Mouse (Mus musculus) lung, postnatal 0 days (tissue): ENCODE data around the gene Myoz1. TPM values are rescaled to one million over a fixed set of nuclear protein-coding genes. Genes with fewer than 3 reads are reported as not detected.
A peak's percentile ranks its signal among the peaks of the same experiment; 100 is the strongest.
"Not testable (repeated sequence)": the region's sequence is repeated elsewhere in the genome, so short reads cannot be mapped to it uniquely, and the experiment has no call there.

Experiments
- ATAC-seq: fragments of 200-750 bp; cut with Nextera tagmentation; 2 replicates; pipeline ENCODE4 v1.8.0; 2017; ENCODE audit warnings: moderate library complexity
- DNase-seq: peaks from one replicate; pipeline ENCODE4 v3.0.0-alpha.2; 2016; ENCODE audit warnings: low spot score
- H3K27ac ChIP-seq: fragments of 300-500 bp; sonication (generic); 2 replicates; pipeline ENCODE4 v1.5.1; 2014; ENCODE audit warnings: antibody characterized with exemption, mild to moderate bottlenecking, low read length, mixed read lengths
- H3K27me3 ChIP-seq: fragments of 300-500 bp; sonication (generic); replicated peaks from 2 replicates; pipeline ENCODE4 v1.6.1; 2014; ENCODE audit warnings: low read length, mixed read lengths; ENCODE audit not compliant: insufficient read depth
- H3K36me3 ChIP-seq: fragments of 300-500 bp; sonication (generic); 2 replicates; pipeline ENCODE4 v1.6.1; 2014; ENCODE audit warnings: low read length, mixed read lengths; ENCODE audit not compliant: insufficient read depth
- H3K4me1 ChIP-seq: fragments of 300-500 bp; sonication (generic); 2 replicates; pipeline ENCODE4 v1.6.1; 2014; ENCODE audit warnings: antibody characterized with exemption, low read depth, low read length, mixed read lengths; ENCODE audit not compliant: insufficient read depth
- H3K4me2 ChIP-seq: fragments of 300-500 bp; sonication (generic); replicated peaks from 2 replicates; pipeline ENCODE4 v1.6.1; 2014; ENCODE audit warnings: low read depth, mild to moderate bottlenecking, low read length, moderate library complexity, mixed read lengths
- H3K4me3 ChIP-seq: fragments of 300-500 bp; sonication (generic); 2 replicates; pipeline ENCODE4 v1.5.1; 2014; ENCODE audit warnings: low read depth, low read length
- H3K9ac ChIP-seq: fragments of 300-500 bp; sonication (generic); replicated peaks from 2 replicates; pipeline ENCODE4 v1.6.1; 2014; ENCODE audit warnings: low read depth, mild to moderate bottlenecking
- H3K9me3 ChIP-seq: fragments of 300-500 bp; sonication (generic); 2 replicates; pipeline ENCODE4 v1.6.1; 2016; ENCODE audit warnings: low read length, mixed read lengths
- CTCF ChIP-seq: IDR thresholded peaks from 2 replicates; pipeline ENCODE4 v1.5.1; 2016; ENCODE audit warnings: antibody characterized with exemption, mild to moderate bottlenecking
- EP300 ChIP-seq: IDR thresholded peaks from 2 replicates; pipeline ENCODE4 v1.6.1; 2016; ENCODE audit warnings: antibody characterized with exemption, mild to moderate bottlenecking, control low read depth
- WGBS: fragments of 180-500 bp; shearing (Covaris S2); extraction: QIAGEN DNeasy Blood & Tissue Kit; methylation state at CpG from one replicate; pipeline ENCODE4 v1.1.7; 2014; 5-methylcytosine and 5-hydroxymethylcytosine counted together
- polyA plus RNA-seq: library from polyadenylated mRNA; unstranded; fragments of >200 nt; fragmentation: Nextera tagmentation; extraction: Ambion mirVana; gene quantifications from 2 replicates; pipeline ENCODE4 v1.2.1, GENCODE M21; 2015

Gene Myoz1
- polyA plus RNA-seq, 1 experiment from 2014 or later, result 0.38 TPM

GRCm38 (mm10) chr14:20645547-20645946 lies 10.8 kb downstream of the Myoz1 start:
- no peak overlapping the region for H3K9ac ChIP-seq
- H3K36me3 ChIP-seq, result no peaks in the 10 kb centered on the region
- no peak overlapping the region for H3K27ac ChIP-seq
- H3K4me1 ChIP-seq, result no peaks in the 10 kb centered on the region
- H3K9me3 ChIP-seq, result no peaks in the 10 kb centered on the region
- no peak overlapping the region for H3K4me2 ChIP-seq
- TF ChIP-seq CTCF, result peak; percentile 38
- no peak for TF ChIP-seq EP300
- WGBS, result 34% methylated on average over 3 of the region's 3 CpGs
- DNase-seq (no peak), ATAC-seq (no peak)
- no peaks in the 10 kb centered on the region for H3K27me3 ChIP-seq
- H3K4me3 ChIP-seq, result no peak overlapping the region

GRCm38 (mm10) chr14:20641438-20641875 lies 14.9 kb downstream of the Myoz1 start:
- ATAC-seq (no peak), DNase-seq (no peak)
- no peaks in the 10 kb centered on the region for H3K36me3 ChIP-seq
- H3K9me3 ChIP-seq, result no peaks in the 10 kb centered on the region
- 13% methylated on average over 10 of the region's 10 CpGs for WGBS
- H3K27ac ChIP-seq, result peak overlapping the region; percentile 96
- peak overlapping the region; percentile 85 for H3K4me2 ChIP-seq
- H3K9ac ChIP-seq, result peak overlapping the region; percentile 95
- no peak for TF ChIP-seq CTCF
- TF ChIP-seq EP300, result no peak
- peaks cover 2% of the 10 kb centered on the region; the same call in 1 of the 2 replicates for H3K4me1 ChIP-seq
- H3K27me3 ChIP-seq, result no peaks in the 10 kb centered on the region
- H3K4me3 ChIP-seq, result peak overlapping the region; percentile 77

- peak within 1 kb of the TSS; percentile 77 for H3K4me3 ChIP-seq
- DNase-seq, result peak; percentile 99
- H3K4me2 ChIP-seq, result peak within 1 kb of the TSS; percentile 85
- H3K36me3 ChIP-seq, result no peaks in the 10 kb centered on the region
- H3K27ac ChIP-seq, result peak within 1 kb of the TSS; percentile 96
- ATAC-seq, result peak; percentile 99
- peak; percentile 32 for TF ChIP-seq CTCF
- TF ChIP-seq EP300, result peak; percentile 84
- H3K9ac ChIP-seq, result peak within 1 kb of the TSS; percentile 95
- under 1% methylated on average over 69 of the region's 73 CpGs for WGBS
- no peaks in the 10 kb centered on the region for H3K9me3 ChIP-seq
- H3K27me3 ChIP-seq, result no peaks in the 10 kb centered on the region
- H3K4me1 ChIP-seq, result peaks cover 2% of the 10 kb centered on the region; the same call in 1 of the 2 replicates
These were observed 15.5 kb downstream of the Myoz1 start, which contains the start of gene Usp54 for GRCm38 (mm10) chr14:20640644-20641437. Gene Usp54 (minus strand): TSS chr14:20641063.

GRCm38 (mm10) chr14:20639918-20640619 lies 16.3 kb downstream of the Myoz1 start:
- Histone ChIP-seq H3K9me3 (no peaks in the 10 kb centered on the region), H3K27ac (peak overlapping the region; percentile 96), H3K36me3 (no peaks in the 10 kb centered on the region), H3K9ac (peak overlapping the region; percentile 95), H3K27me3 (no peaks in the 10 kb centered on the region), H3K4me2 (peak overlapping the region; percentile 85), H3K4me3 (peak overlapping the region; percentile 77), H3K4me1 (peaks cover 2% of the 10 kb centered on the region; the same call in 1 of the 2 replicates)
- TF ChIP-seq CTCF (no peak), EP300 (no peak)
- ATAC-seq (peak; percentile 25), DNase-seq (no peak)
- WGBS, result 3% methylated on average over 16 of the region's 16 CpGs

GRCm38 (mm10) chr14:20638702-20639101 lies 17.6 kb downstream of the Myoz1 start:
- WGBS, result 88% methylated on average over 6 of the region's 6 CpGs
- no peaks in the 10 kb centered on the region for H3K9me3 ChIP-seq
- H3K27me3 ChIP-seq, result no peaks in the 10 kb centered on the region
- H3K4me3 ChIP-seq, result no peak overlapping the region
- no peaks in the 10 kb centered on the region for H3K36me3 ChIP-seq
- ATAC-seq (no peak), DNase-seq (no peak)
- TF ChIP-seq EP300 (no peak), CTCF (no peak)
- H3K4me2 ChIP-seq, result no peak overlapping the region
- no peak overlapping the region for H3K27ac ChIP-seq
- H3K4me1 ChIP-seq, result peaks cover 2% of the 10 kb centered on the region; the same call in 1 of the 2 replicates
- no peak overlapping the region for H3K9ac ChIP-seq

GRCm38 (mm10) chr14:20637818-20638574 lies 18.3 kb downstream of the Myoz1 start:
- Histone ChIP-seq H3K27ac (no peak overlapping the region), H3K4me2 (no peak overlapping the region), H3K27me3 (no peaks in the 10 kb centered on the region), H3K4me3 (no peak overlapping the region), H3K9ac (no peak overlapping the region), H3K4me1 (peaks cover 2% of the 10 kb centered on the region; the same call in 1 of the 2 replicates), H3K36me3 (no peaks in the 10 kb centered on the region), H3K9me3 (no peaks in the 10 kb centered on the region)
- TF ChIP-seq CTCF (no peak), EP300 (no peak)
- DNase-seq (no peak), ATAC-seq (no peak)
- 59% methylated on average over 2 of the region's 2 CpGs for WGBS

GRCm38 (mm10) chr14:20636968-20637367 lies 19.4 kb downstream of the Myoz1 start:
- not testable (repeated sequence) for H3K9ac ChIP-seq, H3K27me3 ChIP-seq, ATAC-seq, H3K27ac ChIP-seq, H3K4me3 ChIP-seq, H3K4me2 ChIP-seq, H3K9me3 ChIP-seq, DNase-seq, H3K4me1 ChIP-seq, H3K36me3 ChIP-seq
- 92% methylated on average over 3 of the region's 3 CpGs for WGBS
